Mouse (Mus musculus) neural tube, embryonic 14.5 days (tissue): ENCODE measurements around the gene Atp5c1. TPM values are rescaled to one million over a fixed set of nuclear protein-coding genes. Genes with fewer than 3 reads are reported as not detected.

Experiments used
- polyA plus RNA-seq: library from polyadenylated mRNA; unstranded; fragments of >200 nt; fragmentation: Nextera tagmentation; extraction: Ambion mirVana; gene quantifications from 2 replicates; pipeline ENCODE4 v1.2.1, GENCODE M21; 2014

Gene Atp5c1
- polyA plus RNA-seq, 1 experiment from 2014 or later: 652 TPM

Other genes with a start within 250 kb of the Atp5c1 start
- 0.94 TPM in 1 of 2 replicates, not detected in the other for gene 4930412O13Rik, start 199.3 kb downstream of the Atp5c1 start, polyA plus RNA-seq
- 0.46 TPM in 1 of 2 replicates, not detected in the other for gene 9230102O04Rik, start 191.0 kb downstream of the Atp5c1 start, polyA plus RNA-seq
- 8.7 and 13.3 TPM in 2 replicates for gene Gata3, start 190.5 kb downstream of the Atp5c1 start, polyA plus RNA-seq
- gene Taf3, start 31.9 kb downstream of the Atp5c1 start, polyA plus RNA-seq: 14.3 and 14.7 TPM in 2 replicates
- 26.8 and 29.5 TPM in 2 replicates for gene Kin, start 83 bp upstream of the Atp5c1 start, polyA plus RNA-seq
- gene Itih2, start 50.9 kb upstream of the Atp5c1 start, polyA plus RNA-seq: 0.23 and 4.1 TPM in 2 replicates
- gene Itih5, start 73.1 kb upstream of the Atp5c1 start, polyA plus RNA-seq: 1.4 and 9.5 TPM in 2 replicates